Comparison of ENCODE assay signal across 8 mouse cellular contexts in genomic region chr17:29094310-29095181, GRCm38 (mm10). TPM values are rescaled to one million over a fixed set of nuclear protein-coding genes. Genes with fewer than 3 reads are reported as not detected.
DNase-seq lines count a peak whose midpoint lies in the region; ATAC-seq and TF ChIP-seq lines count a peak whose summit lies in the region.

No protein-coding gene starts in this region.

- H3K9me3 ChIP-seq in intestine, embryonic 16.5 days (ENCODE audit: control insufficient read depth, low read length) = no peaks in the 10 kb centered on the region
- no peaks in the 10 kb centered on the region for H3K9me3 ChIP-seq in liver, embryonic 13.5 days (replicated peaks)
- no peaks in the 10 kb centered on the region for H3K9me3 ChIP-seq in stomach, postnatal 0 days (ENCODE audit: control insufficient read depth, low read length)

- DNase-seq in urinary bladder, adult 18-20 months (ENCODE audit: low spot score in 2 of 2) = peak; percentile 75 to 85
- no peak for DNase-seq in urinary bladder, postnatal 10 days (ENCODE audit: low spot score)
- peak; percentile 39 for DNase-seq in embryo, embryonic 11 days
- DNase-seq in gastrocnemius, postnatal 4 days (ENCODE audit: low spot score in 2 of 2) = peak; percentile 59 to 72
- DNase-seq in liver, embryonic 13.5 days = no peak
- peak; percentile 31 to 37 for DNase-seq in natural killer cell, adult 2 months (ENCODE audit: low spot score in 2 of 2)
- peak; percentile 74 for DNase-seq in stomach, postnatal 0 days (ENCODE audit: low spot score)

- WGBS in intestine, embryonic 16.5 days = under 1% methylated on average over 71 of the region's 71 CpGs
- under 1% methylated on average over 71 of the region's 71 CpGs for WGBS in liver, embryonic 13.5 days (ENCODE audit: insufficient replicate concordance)
- WGBS in stomach, postnatal 0 days = under 1% methylated on average over 69 of the region's 71 CpGs

- peaks cover under 1% of the 10 kb centered on the region; the same call in 1 of the 2 replicates for H3K36me3 ChIP-seq in intestine, embryonic 16.5 days (ENCODE audit: control insufficient read depth, insufficient read depth, low read length)
- 0 out of 2 replicates have a peak, but pooled peaks cover 3% of the 10 kb centered on the region for H3K36me3 ChIP-seq in liver, embryonic 13.5 days
- H3K36me3 ChIP-seq in stomach, postnatal 0 days (ENCODE audit: control insufficient read depth, insufficient read depth, low read length) = peaks cover 5% of the 10 kb centered on the region; the same call in 1 of the 2 replicates

- peak; percentile 26 for ATAC-seq in intestine, embryonic 16.5 days
- peak; percentile 27; the same call in 1 of the 2 replicates for ATAC-seq in liver, embryonic 13.5 days (ENCODE audit: low read depth)
- peak; percentile 49 for ATAC-seq in stomach, postnatal 0 days (ENCODE audit: low FRiP score, low TSS enrichment)

- H3K9ac ChIP-seq in intestine, embryonic 16.5 days (ENCODE audit: low read depth, low read length) = peak overlapping the region; percentile 84
- peak overlapping the region; percentile 63 for H3K9ac ChIP-seq in liver, embryonic 13.5 days
- peak overlapping the region; percentile 82 for H3K9ac ChIP-seq in stomach, postnatal 0 days (ENCODE audit: low read length)

- no peak for TF ChIP-seq CTCF in stomach, postnatal 0 days (IDR thresholded peaks at IDR 0.05; ENCODE audit: low read depth)

- peak overlapping the region; percentile 76 for H3K27ac ChIP-seq in intestine, embryonic 16.5 days (ENCODE audit: low read length)
- no peak overlapping the region for H3K27ac ChIP-seq in liver, embryonic 13.5 days
- peak overlapping the region; percentile 93 for H3K27ac ChIP-seq in stomach, postnatal 0 days (replicated peaks)

- no peak for TF ChIP-seq EP300 in stomach, postnatal 0 days (optimal IDR thresholded peaks at IDR 0.05)

- peaks cover 17% of the 10 kb centered on the region for H3K4me1 ChIP-seq in intestine, embryonic 16.5 days (ENCODE audit: control insufficient read depth, insufficient read depth, low read length)
- peaks cover 31% of the 10 kb centered on the region for H3K4me1 ChIP-seq in liver, embryonic 13.5 days (replicated peaks)
- H3K4me1 ChIP-seq in stomach, postnatal 0 days (replicated peaks; ENCODE audit: control insufficient read depth, insufficient read depth) = 0 out of 2 replicates have a peak, but pooled peaks cover 2% of the 10 kb centered on the region

- no peaks in the 10 kb centered on the region for H3K27me3 ChIP-seq in intestine, embryonic 16.5 days (replicated peaks; ENCODE audit: control insufficient read depth, insufficient read depth, low read length)
- peaks cover 53% of the 10 kb centered on the region for H3K27me3 ChIP-seq in liver, embryonic 13.5 days
- H3K27me3 ChIP-seq in stomach, postnatal 0 days (ENCODE audit: control insufficient read depth, insufficient read depth, low read length) = no peaks in the 10 kb centered on the region

- peak overlapping the region; percentile 68 for H3K4me2 ChIP-seq in intestine, embryonic 16.5 days (ENCODE audit: low read depth, low read length)
- peak overlapping the region; percentile 84 for H3K4me2 ChIP-seq in liver, embryonic 13.5 days
- peak overlapping the region; percentile 92 for H3K4me2 ChIP-seq in stomach, postnatal 0 days (replicated peaks; ENCODE audit: low read depth)

- H3K4me3 ChIP-seq in intestine, embryonic 16.5 days (ENCODE audit: low read length) = peak overlapping the region; percentile 73
- peak overlapping the region; percentile 62 for H3K4me3 ChIP-seq in liver, embryonic 13.5 days (replicated peaks)
- H3K4me3 ChIP-seq in stomach, postnatal 0 days (ENCODE audit: low read depth, low read length) = peak overlapping the region; percentile 65

RNA-seq across cellular contexts. Expression of gene Cdkn1a, which starts 3.8 kb away (rescaled TPM):
- 100 to 1,000 TPM; 138 to 142 TPM for total RNA-seq in gastrocnemius, postnatal 4 days (2021)
- polyA plus RNA-seq in intestine, embryonic 16.5 days (2015; fragmentation: Nextera tagmentation; extraction: Ambion mirVana) = 107 and 114 TPM in 2 replicates
- polyA plus RNA-seq in liver, embryonic 13.5 days (2015; fragmentation: Nextera tagmentation; extraction: Ambion mirVana) = 8.6 and 10.1 TPM in 2 replicates
- polyA plus RNA-seq in stomach, postnatal 0 days (2015; fragmentation: Nextera tagmentation; extraction: Ambion mirVana) = 484 and 502 TPM in 2 replicates

RNA-seq across cellular contexts. Expression of gene Rab44, which starts 19.4 kb away (rescaled TPM):
- total RNA-seq in gastrocnemius, postnatal 4 days (2021) = 1 to 10 TPM; 1.8 to 2.3 TPM
- 0.34 and 0.70 TPM in 2 replicates for polyA plus RNA-seq in intestine, embryonic 16.5 days (2015; fragmentation: Nextera tagmentation; extraction: Ambion mirVana)
- polyA plus RNA-seq in liver, embryonic 13.5 days (2015; fragmentation: Nextera tagmentation; extraction: Ambion mirVana) = 4.4 and 5.3 TPM in 2 replicates
- polyA plus RNA-seq in stomach, postnatal 0 days (2015; fragmentation: Nextera tagmentation; extraction: Ambion mirVana) = 1.4 and 2.2 TPM in 2 replicates

Comparison
In these comparisons a context has a peak if more than half of its experiments do, and no peak if none do; other contexts are left out.
1. DNase-seq: peak in urinary bladder, adult 18-20 months (2 of 2), embryo, embryonic 11 days (single experiment), gastrocnemius, postnatal 4 days (2 of 2), natural killer cell, adult 2 months (2 of 2) and stomach, postnatal 0 days (single experiment); none in urinary bladder, postnatal 10 days (single experiment) and liver, embryonic 13.5 days (single experiment).
2. Peak in every context shown above with its lines, with median percentiles within 50 percentile points of each other: ATAC-seq, H3K4me2 ChIP-seq, H3K4me3 ChIP-seq and H3K9ac ChIP-seq.